Mouse (Mus musculus) heart, embryonic 11.5 days (tissue): ENCODE measurements around the gene Veph1. TPM values are rescaled to one million over a fixed set of nuclear protein-coding genes. Genes with fewer than 3 reads are reported as not detected.

Experiments used
- ATAC-seq: fragments of 200-750 bp; cut with Nextera tagmentation; replicated peaks from 2 replicates; pipeline ENCODE4 v1.8.0; 2017; ENCODE audit warnings: moderate library complexity; ENCODE audit not compliant: insufficient number of reproducible peaks, low FRiP score, low TSS enrichment
- H3K27ac ChIP-seq: fragments of 300-500 bp; sonication (generic); 2 replicates; pipeline ENCODE4 v1.5.1; 2014; ENCODE audit warnings: mild to moderate bottlenecking, low read depth, low read length
- H3K27me3 ChIP-seq: fragments of 300-500 bp; sonication (generic); 2 replicates; pipeline ENCODE4 v1.6.1; 2014; ENCODE audit warnings: mild to moderate bottlenecking, low read length, mixed read lengths; ENCODE audit not compliant: control insufficient read depth, insufficient read depth
- H3K36me3 ChIP-seq: fragments of 300-500 bp; sonication (generic); 2 replicates; pipeline ENCODE4 v1.6.1; 2014; ENCODE audit warnings: mild to moderate bottlenecking, low read length, moderate library complexity, mixed read lengths; ENCODE audit not compliant: control insufficient read depth, insufficient read depth
- H3K4me1 ChIP-seq: fragments of 300-500 bp; sonication (generic); 2 replicates; pipeline ENCODE4 v1.6.1; 2014; ENCODE audit warnings: low read length; ENCODE audit not compliant: control insufficient read depth, insufficient read depth
- H3K4me2 ChIP-seq: fragments of 300-500 bp; sonication (generic); 2 replicates; pipeline ENCODE4 v1.6.1; 2014; ENCODE audit warnings: mild to moderate bottlenecking, moderate library complexity
- H3K4me3 ChIP-seq: fragments of 300-500 bp; sonication (generic); 2 replicates; pipeline ENCODE4 v1.5.1; 2014; ENCODE audit warnings: low read depth, low read length
- H3K9ac ChIP-seq: fragments of 300-500 bp; sonication (generic); 2 replicates; pipeline ENCODE4 v1.6.1; 2014; ENCODE audit warnings: mild to moderate bottlenecking, low read depth, low read length, moderate library complexity
- H3K9me3 ChIP-seq: fragments of 300-500 bp; sonication (generic); replicated peaks from 2 replicates; pipeline ENCODE4 v1.6.1; 2016; ENCODE audit warnings: low read length; ENCODE audit not compliant: control insufficient read depth
- WGBS: fragments of 180-500 bp; shearing (Covaris S2); extraction: QIAGEN DNeasy Blood & Tissue Kit; methylation state at CpG from one replicate; pipeline ENCODE4 v1.1.7; 2014; ENCODE audit not compliant: insufficient replicate concordance; 5-methylcytosine and 5-hydroxymethylcytosine counted together
- polyA plus RNA-seq: library from polyadenylated mRNA; unstranded; fragments of >200 nt; fragmentation: Nextera tagmentation; extraction: Ambion mirVana; gene quantifications from 2 replicates; pipeline ENCODE4 v1.2.1, GENCODE M21; 2014

The Veph1 gene
- polyA plus RNA-seq, 1 experiment from 2014 or later = 0.83 TPM

DNA sequence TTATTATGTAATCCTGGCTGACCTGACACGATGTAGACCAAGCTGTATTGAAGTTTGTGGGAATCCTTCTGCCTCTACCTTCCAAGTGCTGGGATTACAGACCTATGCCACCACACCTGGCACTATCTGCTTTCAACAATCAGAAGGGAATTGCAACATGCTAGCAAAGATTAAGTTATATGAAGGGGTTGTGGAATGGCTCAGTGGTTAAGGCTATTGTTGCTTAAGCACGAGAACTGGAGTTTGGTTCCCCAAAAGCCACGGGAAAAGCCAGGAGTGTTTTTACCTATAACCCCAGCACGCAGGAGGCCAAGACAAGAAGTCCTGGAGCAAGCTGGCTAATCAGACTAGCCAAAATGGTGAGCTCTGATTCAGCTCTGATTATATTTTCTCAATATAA lies 291.6 kb downstream of the Veph1 start:
- no peak overlapping the region for H3K4me2 ChIP-seq
- WGBS = 80% methylated on average over 4 of the region's 4 CpGs
- ATAC-seq = no peak

DNA sequence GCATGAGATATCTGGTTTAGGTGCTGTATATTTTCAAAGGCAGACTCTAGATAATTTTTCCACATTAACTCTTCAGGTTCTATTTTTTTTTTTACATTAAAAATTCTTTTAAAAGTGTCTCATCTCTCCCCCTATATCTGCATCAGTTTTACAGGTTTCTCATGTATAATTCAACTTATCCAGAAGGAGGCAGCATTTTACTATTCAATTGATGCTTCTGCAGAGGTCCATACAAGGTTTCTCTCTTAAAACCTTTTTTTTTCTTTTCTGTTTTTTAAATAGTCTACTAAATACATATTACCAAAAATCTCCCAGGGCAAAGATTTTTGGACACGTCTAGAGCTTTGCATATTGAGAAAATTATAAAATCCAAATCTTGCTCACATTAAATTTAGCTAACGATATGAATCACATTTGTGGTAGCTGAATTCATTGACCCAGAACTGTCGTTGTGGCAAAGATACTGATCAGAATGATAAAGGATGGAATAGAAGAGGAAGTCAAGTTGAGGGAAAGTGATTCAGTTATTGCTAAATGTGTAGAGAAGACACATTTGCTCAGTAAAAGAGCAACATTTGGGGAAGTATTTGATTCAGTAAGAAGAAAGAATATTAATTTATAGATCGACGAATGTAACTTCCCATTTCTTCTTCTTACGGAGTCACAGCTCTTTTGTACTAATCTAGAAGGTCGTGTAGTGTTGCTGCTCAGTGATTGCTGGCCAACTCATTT lies 292.3 kb downstream of the Veph1 start:
- Histone ChIP-seq H3K4me2 (no peak overlapping the region), H3K36me3 (no peaks in the 10 kb centered on the region), H3K4me3 (no peak overlapping the region), H3K9me3 (no peaks in the 10 kb centered on the region), H3K9ac (no peak overlapping the region), H3K27me3 (no peaks in the 10 kb centered on the region), H3K4me1 (no peaks in the 10 kb centered on the region), H3K27ac (no peak overlapping the region)
- ATAC-seq = no peak
- 68% methylated on average over 7 of the region's 7 CpGs for WGBS

More for the DNA sequence above, 291.6 kb downstream of the Veph1 start:
- Histone ChIP-seq H3K4me3 (no peak overlapping the region), H3K9ac (no peak overlapping the region), H3K27ac (no peak overlapping the region), H3K27me3 (no peaks in the 10 kb centered on the region), H3K9me3 (no peaks in the 10 kb centered on the region), H3K36me3 (no peaks in the 10 kb centered on the region), H3K4me1 (no peaks in the 10 kb centered on the region)

Other genes with a start within 250 kb of the Veph1 start
- gene Ptx3, start 76.9 kb downstream of the Veph1 start, polyA plus RNA-seq = 5.5 and 6.7 TPM in 2 replicates